8 mouse cellular contexts compared by ENCODE assay signal in genomic region chr10:4387701-4388383, GRCm38 (mm10). TPM values are rescaled to one million over a fixed set of nuclear protein-coding genes. Genes with fewer than 3 reads are reported as not detected.
DNase-seq lines count a peak whose midpoint lies in the region.

Gene Zbtb2 (minus strand): TSS chr10:4388108.

- peak; percentile 73 for DNase-seq in MN1 (ENCODE audit: low spot score)
- peak; percentile 66 for DNase-seq in cerebellum, adult 8-10 months
- peak; percentile 51 for DNase-seq in forelimb bud, embryonic 11.5 days (ENCODE audit: low read depth, low spot score)
- DNase-seq in hindbrain, embryonic 10.5 days (ENCODE audit: low spot score), result peak; percentile 74
- DNase-seq in layer of hippocampus, postnatal 14 days (ENCODE audit: low spot score in 2 of 2), result peak; percentile 60 to 67
- peak; percentile 63 for DNase-seq in lung, postnatal 25 days (ENCODE audit: low spot score)
- DNase-seq in retina, adult 2 months (ENCODE audit: low read depth, low spot score), result peak; percentile 45
- DNase-seq in thymus, postnatal 25 days, result peak; percentile 70

- H3K27ac ChIP-seq in hindbrain, embryonic 10.5 days, result peak within 1 kb of the TSS; percentile 99

- peaks cover 8% of the 10 kb centered on the region for H3K36me3 ChIP-seq in hindbrain, embryonic 10.5 days

- under 1% methylated on average over 78 of the region's 87 CpGs for WGBS in hindbrain, embryonic 10.5 days

- H3K27me3 ChIP-seq in hindbrain, embryonic 10.5 days (ENCODE audit: insufficient read depth, poor library complexity, severe bottlenecking), result no peaks in the 10 kb centered on the region

- H3K4me1 ChIP-seq in hindbrain, embryonic 10.5 days (replicated peaks), result peaks cover 46% of the 10 kb centered on the region

- 0 out of 2 replicates have a peak, but pooled peaks cover 7% of the 10 kb centered on the region for H3K9me3 ChIP-seq in hindbrain, embryonic 10.5 days

- peak within 1 kb of the TSS; percentile 95 for H3K4me3 ChIP-seq in hindbrain, embryonic 10.5 days

RNA-seq across cellular contexts. Expression of gene Zbtb2, which starts in this region (rescaled TPM):
- polyA plus RNA-seq in hindbrain, embryonic 10.5 days (2016; fragmentation: Nextera tagmentation; extraction: Ambion mirVana), result 18.1 and 20.1 TPM in 2 replicates
- total RNA-seq in layer of hippocampus, postnatal 14 days (2021), result 10 to 100 TPM in 1 of 2 experiments, 1 to 10 TPM in 1; 9.9 to 10.6 TPM

Comparison
In these comparisons a context has a peak if more than half of its experiments do, and no peak if none do; other contexts are left out.
1. Peak in every context shown above with its lines: DNase-seq, H3K4me3 ChIP-seq and H3K27ac ChIP-seq.